In the genomic region with DNA sequence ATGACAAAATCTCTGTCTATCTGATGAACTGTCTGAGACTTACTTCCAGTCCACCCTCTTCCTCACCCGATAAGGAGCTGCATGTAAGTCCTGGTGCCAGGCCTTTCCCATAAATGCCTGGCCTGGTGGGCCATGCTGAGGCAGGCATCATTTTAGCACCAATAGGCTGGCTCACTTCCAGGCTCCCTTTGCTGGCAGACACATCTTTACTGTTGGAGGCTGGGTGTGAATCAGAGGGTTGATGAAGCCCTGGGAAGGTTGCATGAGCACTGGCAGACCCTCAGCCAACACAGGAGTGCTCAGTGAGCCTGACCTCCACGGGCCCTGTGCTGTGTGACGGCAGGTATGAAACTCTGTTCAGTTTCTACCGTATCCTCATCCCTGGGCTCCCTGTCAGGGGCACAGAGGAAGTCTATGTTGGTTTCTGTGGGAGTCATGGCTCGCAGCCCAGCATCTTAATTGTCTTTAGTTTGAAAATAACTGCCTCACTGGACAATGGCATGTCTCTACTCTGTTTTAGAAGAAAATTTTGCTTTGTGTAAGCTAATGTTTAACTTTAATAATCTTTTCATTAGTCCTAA, we compare ENCODE assay signal across 8 mouse cellular contexts.
DNase-seq lines count a peak whose midpoint lies in the region; ATAC-seq and TF ChIP-seq lines count a peak whose summit lies in the region.
"Had no signal": no experiment of that assay in that cellular context is flagged by ENCODE, and none has a peak within 500 bp of the region (broad histone marks: within the 10 kb centered on the region; RNA-seq: fewer than 3 reads in every experiment).

No protein-coding gene starts in this region.

- intact Hi-C loops in heart, postnatal 10 days (cut with DNase I), result no loop called here
- intact Hi-C loops in left cerebral cortex, postnatal 36 days (cut with DNase I), result no loop called here

- peak; percentile 32 to 49 for DNase-seq in heart, postnatal 10 days
- DNase-seq in Muller cell, postnatal 12 days (ENCODE audit: inconsistent ontology term), result peak; percentile 80
- peak; percentile 59 for DNase-seq in forebrain, postnatal 0 days
- peak; percentile 10 to 16 for DNase-seq in left cerebral cortex, postnatal 36 days (ENCODE audit: low spot score in 2 of 2)
- DNase-seq in spleen, postnatal 10 days (ENCODE audit: low spot score in 2 of 2), result no peak

- WGBS in heart, embryonic 11.5 days (ENCODE audit: insufficient replicate concordance), result 76% methylated on average over 5 of the region's 5 CpGs
- WGBS in forebrain, postnatal 0 days, result 29% methylated on average over 5 of the region's 5 CpGs

- H3K4me2 ChIP-seq in heart, embryonic 11.5 days, result no peak overlapping the region
- no peak overlapping the region for H3K4me2 ChIP-seq in forebrain, postnatal 0 days (ENCODE audit: low read depth)
- H3K4me2 ChIP-seq: limb, embryonic 15.5 days had no signal

- no peak overlapping the region for H3K4me3 ChIP-seq in heart, embryonic 11.5 days (ENCODE audit: low read depth, low read length)
- no peak overlapping the region for H3K4me3 ChIP-seq in forebrain, postnatal 0 days (ENCODE audit: low read depth, low read length)
- H3K4me3 ChIP-seq: limb, embryonic 15.5 days had no signal

- H3K4me1 ChIP-seq in heart, embryonic 11.5 days (ENCODE audit: control insufficient read depth, insufficient read depth, low read length), result peaks cover 5% of the 10 kb centered on the region; the same call in 1 of the 2 replicates
- peaks cover 13% of the 10 kb centered on the region; the same call in 1 of the 2 replicates for H3K4me1 ChIP-seq in forebrain, postnatal 0 days (ENCODE audit: insufficient read depth)

- H3K9ac ChIP-seq in heart, embryonic 11.5 days (ENCODE audit: low read depth, low read length), result no peak overlapping the region
- no peak overlapping the region for H3K9ac ChIP-seq in forebrain, postnatal 0 days
- H3K9ac ChIP-seq: limb, embryonic 15.5 days had no signal

- H3K9me3 ChIP-seq in heart, embryonic 11.5 days (replicated peaks; ENCODE audit: control insufficient read depth, low read length), result no peaks in the 10 kb centered on the region
- no peaks in the 10 kb centered on the region for H3K9me3 ChIP-seq in forebrain, postnatal 0 days (ENCODE audit: low read length)
- H3K9me3 ChIP-seq: limb, embryonic 15.5 days had no signal

- no peak for TF ChIP-seq CTCF in forebrain, postnatal 0 days (IDR thresholded peaks at IDR 0.05; ENCODE audit: low read depth)

- ATAC-seq in heart, embryonic 11.5 days (replicated peaks; ENCODE audit: insufficient number of reproducible peaks, low FRiP score, low TSS enrichment), result no peak
- ATAC-seq in forebrain, postnatal 0 days, result peak; percentile 29; the same call in 1 of the 2 replicates
- ATAC-seq in granulocyte monocyte progenitor cell, adult 5-6 weeks (replicated peaks; ENCODE audit: poor library complexity, severe bottlenecking), result no peak

- H3K36me3 ChIP-seq in heart, embryonic 11.5 days (ENCODE audit: control insufficient read depth, insufficient read depth, low read length), result no peaks in the 10 kb centered on the region
- no peaks in the 10 kb centered on the region for H3K36me3 ChIP-seq in forebrain, postnatal 0 days (ENCODE audit: insufficient read depth)
- H3K36me3 ChIP-seq: limb, embryonic 15.5 days had no signal

- no peak overlapping the region for H3K27ac ChIP-seq in heart, embryonic 11.5 days (ENCODE audit: low read depth, low read length)
- no peak overlapping the region for H3K27ac ChIP-seq in forebrain, postnatal 0 days (ENCODE audit: low read depth, low read length)
- H3K27ac ChIP-seq: limb, embryonic 15.5 days had no signal

- H3K27me3 ChIP-seq in heart, embryonic 11.5 days (ENCODE audit: control insufficient read depth, insufficient read depth, low read length), result no peaks in the 10 kb centered on the region
- H3K27me3 ChIP-seq in forebrain, postnatal 0 days (ENCODE audit: insufficient read depth, low read length), result no peaks in the 10 kb centered on the region
- H3K27me3 ChIP-seq: limb, embryonic 15.5 days had no signal

Comparison
In these comparisons a context has a peak if more than half of its experiments do, and no peak if none do; other contexts are left out.
1. DNase-seq: peak in heart, postnatal 10 days (2 of 2), Muller cell, postnatal 12 days (single experiment), forebrain, postnatal 0 days (single experiment) and left cerebral cortex, postnatal 36 days (2 of 2); none in spleen, postnatal 10 days (0 of 2).